Mouse (Mus musculus): ENCODE measurements around the gene Cmss1.
A peak's percentile ranks its signal among the peaks of the same experiment; 100 is the strongest.

- TF ChIP-seq TCF12 (IDR thresholded peaks at IDR 0.05; ENCODE audit: insufficient read depth, poor library complexity, severe bottlenecking) (no peak), POLR2AphosphoS2 (IDR thresholded peaks at IDR 0.05; ENCODE audit: insufficient read length, low read depth) (no peak), POLR2A (IDR thresholded peaks at IDR 0.05; ENCODE audit: insufficient read length, low read depth) (no peak), E2F4 (IDR thresholded peaks at IDR 0.05; ENCODE audit: insufficient read depth) (no peak), MYOG (IDR thresholded peaks at IDR 0.05; ENCODE audit: control insufficient read depth in 1 of 3, insufficient read depth in 1 of 3, insufficient read length in 2 of 3, low read depth in 2 of 3) (no peak), REST (IDR thresholded peaks at IDR 0.05; ENCODE audit: insufficient read depth, insufficient read length) (no peak), MYOD1 (IDR thresholded peaks at IDR 0.05; ENCODE audit: control insufficient read depth in 1 of 3, insufficient read length in 2 of 3, low read depth in 2 of 3) (peak in 1 of 3 experiments; percentile 15), USF1 (IDR thresholded peaks at IDR 0.05; ENCODE audit: low read depth) (no peak), MAX (IDR thresholded peaks at IDR 0.05; ENCODE audit: low read depth) (no peak), SRF (IDR thresholded peaks at IDR 0.05; ENCODE audit: control insufficient read depth, insufficient read length, low read depth) (no peak), CEBPB (IDR thresholded peaks at IDR 0.05; ENCODE audit: insufficient read depth, poor library complexity, severe bottlenecking) (no peak)
Observed at GRCm38 (mm10) chr16:57455573-57455972, 151.1 kb downstream of the Cmss1 start.

Measured in myocyte (in vitro differentiated cells).